Mouse (Mus musculus): Measurements from ENCODE around the gene Arntl.
"Not testable (repeated sequence)": the region's sequence is repeated elsewhere in the genome, so short reads cannot be mapped to it uniquely, and the experiment has no call there.

The Arntl gene

DNA sequence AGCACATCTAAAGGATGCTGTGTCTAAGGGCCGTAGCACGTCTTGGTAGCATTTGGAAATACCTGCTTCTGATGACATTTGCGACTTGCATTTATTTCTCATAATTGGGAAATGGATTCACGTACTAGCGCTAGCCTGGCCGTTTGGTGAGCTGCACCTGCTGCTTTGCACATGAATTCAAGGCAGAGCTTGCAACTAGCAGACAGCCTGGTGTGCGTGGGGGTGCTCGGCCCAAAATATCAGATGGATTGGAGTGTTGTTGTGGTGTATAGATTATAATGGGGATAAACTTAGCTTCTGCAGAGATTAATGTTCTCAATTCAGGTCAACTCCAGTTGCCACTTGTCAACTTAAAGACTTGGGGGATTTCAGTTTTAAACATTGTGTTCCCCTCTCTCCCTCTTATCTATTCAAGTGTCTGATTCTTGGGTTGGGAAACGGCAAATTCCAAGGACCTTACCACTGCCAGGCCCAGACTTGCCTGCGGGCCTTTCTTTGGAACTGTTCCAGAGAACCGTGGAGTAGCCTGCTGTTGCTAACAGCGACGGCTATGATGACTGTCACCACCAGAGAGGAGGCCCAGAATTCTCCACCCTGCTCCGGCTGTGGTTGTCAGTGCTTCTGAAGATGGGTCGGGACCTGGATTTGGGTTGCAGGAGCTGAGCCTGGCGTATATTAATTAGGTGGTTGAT, 42.0 kb downstream of the Arntl start:
- DNase-seq (ENCODE audit: inconsistent age in 2 of 2, low spot score in 1 of 2): peak; percentile 72 to 87

DNA sequence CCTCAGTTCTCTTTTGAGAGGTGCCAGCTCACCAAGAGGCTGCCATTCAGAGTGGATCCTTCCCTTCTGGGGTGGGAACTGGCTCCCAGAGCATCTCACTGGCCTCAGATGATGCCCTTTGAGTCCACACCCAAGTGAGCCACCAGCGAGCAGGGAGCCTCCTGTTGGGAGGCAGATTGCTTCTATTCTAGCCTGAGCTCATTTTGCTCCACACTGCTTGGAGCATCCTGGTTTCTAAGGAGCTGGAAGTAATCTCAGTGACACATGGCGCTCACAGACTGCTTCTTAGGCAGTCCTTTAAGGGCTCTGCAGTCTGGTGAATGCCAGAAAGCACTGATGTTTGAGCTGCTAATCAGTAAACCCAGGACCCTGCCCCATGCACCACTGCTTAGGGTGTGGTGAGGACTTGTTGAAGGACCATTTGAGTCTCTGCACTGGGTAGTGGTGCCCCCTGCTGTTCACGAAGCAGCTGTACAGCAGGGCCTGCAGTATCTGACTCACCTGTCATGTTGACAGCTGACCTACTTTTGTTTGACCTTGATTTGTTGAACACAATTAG, 43.2 kb downstream of the Arntl start:
- peak; percentile 50 to 67 for DNase-seq (ENCODE audit: inconsistent age in 2 of 2, low spot score in 1 of 2)

DNA sequence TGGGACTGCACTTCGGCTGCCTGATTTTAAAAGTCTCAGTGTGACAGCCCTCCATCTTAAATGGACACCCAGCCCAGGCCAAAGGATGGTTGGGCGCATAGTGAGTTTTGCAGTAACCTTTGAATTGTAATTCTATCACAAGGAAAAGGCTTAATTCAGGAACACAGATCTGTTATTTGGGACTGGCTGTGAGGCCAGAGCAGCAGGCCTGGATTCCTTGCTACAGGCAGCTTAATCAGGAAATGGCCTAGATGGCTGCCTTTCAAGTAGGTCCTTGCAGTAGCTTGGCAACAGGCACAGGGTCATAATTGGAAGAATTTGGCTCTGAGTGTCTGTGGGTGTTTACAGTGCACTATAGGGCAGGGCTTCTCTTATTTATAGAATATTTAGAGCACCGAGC, 43.7 kb downstream of the Arntl start:
- peak; percentile 52 to 86 for DNase-seq (ENCODE audit: inconsistent age in 2 of 2, low spot score in 1 of 2)

DNA sequence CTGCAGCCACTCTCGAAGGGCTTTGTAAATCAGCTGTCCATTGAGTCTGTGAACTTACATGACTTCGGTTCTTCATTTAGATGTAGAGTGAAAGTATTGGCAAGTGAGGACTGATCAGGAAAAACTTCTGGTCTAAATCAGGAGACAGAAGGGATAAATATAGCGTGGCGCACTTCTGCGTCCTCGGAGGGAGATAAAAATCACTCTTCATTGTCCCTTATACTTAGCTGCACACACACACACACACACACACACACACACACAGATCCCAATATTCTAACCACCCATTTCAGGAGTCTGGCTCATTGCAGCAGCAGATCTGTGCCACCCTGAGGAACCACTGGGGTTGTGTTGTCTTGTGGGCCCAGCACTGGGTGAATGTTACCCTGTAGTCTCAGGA, 44.3 kb downstream of the Arntl start:
- no peak for DNase-seq (ENCODE audit: inconsistent age in 2 of 2, low spot score in 1 of 2)

DNA sequence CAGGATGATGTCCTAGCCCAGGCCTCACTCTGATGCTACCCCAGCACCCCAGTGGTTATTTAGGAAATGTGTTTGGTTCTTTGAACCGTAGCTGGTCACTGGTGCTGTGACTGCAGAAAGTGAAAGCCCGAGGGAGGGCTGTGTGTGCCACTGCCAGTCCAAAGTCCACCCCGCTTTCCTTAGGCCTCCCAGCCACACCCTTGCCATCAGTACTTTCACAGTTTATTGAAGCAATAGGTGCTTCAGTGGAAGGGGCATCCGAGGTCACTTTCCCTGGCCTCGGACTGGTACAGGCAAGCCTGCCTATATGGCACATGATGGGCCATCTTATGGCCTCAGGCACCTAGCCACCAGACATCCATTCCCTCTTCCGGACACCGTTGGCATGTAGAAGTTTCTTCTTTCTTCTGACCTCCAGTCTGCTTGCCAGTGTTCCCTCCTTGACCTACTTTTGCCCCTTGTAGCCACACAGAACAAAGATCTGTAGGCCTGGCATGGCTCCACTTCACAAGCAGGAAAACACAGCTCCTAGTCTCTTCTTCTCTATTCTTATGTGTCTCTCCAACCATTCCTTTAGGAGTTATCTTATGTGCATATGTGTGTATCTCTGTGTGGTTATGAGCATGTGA, 46.6 kb downstream of the Arntl start:
- peak; percentile 51 to 74 for DNase-seq (ENCODE audit: inconsistent age in 2 of 2, low spot score in 1 of 2)

DNA sequence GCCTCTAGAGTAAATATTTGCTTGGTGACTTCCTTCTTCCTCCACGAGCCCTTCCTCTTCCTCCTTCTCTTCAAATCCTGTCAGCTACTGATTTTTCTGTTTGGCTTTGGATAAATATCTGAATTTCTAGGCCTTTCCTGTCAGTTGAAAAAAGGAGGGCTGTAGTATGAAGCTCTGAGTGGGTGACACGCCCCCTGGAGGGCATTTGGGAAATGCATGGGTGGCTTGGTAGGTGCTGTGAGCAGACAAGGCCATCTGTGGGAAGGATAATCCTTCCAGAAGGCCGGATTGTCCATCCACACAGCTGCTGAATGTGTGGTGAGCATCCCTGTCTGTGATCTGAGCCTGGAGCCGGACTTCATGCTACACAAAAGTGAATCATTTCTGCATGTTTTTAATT, 48.8 kb downstream of the Arntl start:
- peak; percentile 45 to 74 for DNase-seq (ENCODE audit: inconsistent age in 2 of 2, low spot score in 1 of 2)

DNA sequence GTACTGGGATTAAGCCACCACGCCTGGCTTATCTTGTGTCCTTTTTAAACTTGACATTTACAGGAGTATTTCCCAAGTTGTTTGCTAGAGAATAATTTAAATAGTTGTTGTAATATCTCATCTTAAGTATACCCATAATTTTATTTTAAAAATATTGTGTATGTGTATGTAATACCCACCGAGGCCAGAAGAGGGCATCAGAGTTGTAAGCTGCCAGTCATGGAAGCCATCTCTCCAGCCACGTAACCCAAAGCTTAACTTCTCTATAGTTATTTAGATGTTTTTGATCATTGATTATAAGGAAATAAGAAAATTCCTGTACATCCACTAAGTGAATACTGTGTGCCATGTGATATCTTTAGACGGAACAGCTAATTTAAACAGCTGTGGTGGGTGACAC, 51.2 kb downstream of the Arntl start:
- DNase-seq (ENCODE audit: inconsistent age in 2 of 2, low spot score in 1 of 2): peak in 1 of 2 experiments; percentile 65

DNA sequence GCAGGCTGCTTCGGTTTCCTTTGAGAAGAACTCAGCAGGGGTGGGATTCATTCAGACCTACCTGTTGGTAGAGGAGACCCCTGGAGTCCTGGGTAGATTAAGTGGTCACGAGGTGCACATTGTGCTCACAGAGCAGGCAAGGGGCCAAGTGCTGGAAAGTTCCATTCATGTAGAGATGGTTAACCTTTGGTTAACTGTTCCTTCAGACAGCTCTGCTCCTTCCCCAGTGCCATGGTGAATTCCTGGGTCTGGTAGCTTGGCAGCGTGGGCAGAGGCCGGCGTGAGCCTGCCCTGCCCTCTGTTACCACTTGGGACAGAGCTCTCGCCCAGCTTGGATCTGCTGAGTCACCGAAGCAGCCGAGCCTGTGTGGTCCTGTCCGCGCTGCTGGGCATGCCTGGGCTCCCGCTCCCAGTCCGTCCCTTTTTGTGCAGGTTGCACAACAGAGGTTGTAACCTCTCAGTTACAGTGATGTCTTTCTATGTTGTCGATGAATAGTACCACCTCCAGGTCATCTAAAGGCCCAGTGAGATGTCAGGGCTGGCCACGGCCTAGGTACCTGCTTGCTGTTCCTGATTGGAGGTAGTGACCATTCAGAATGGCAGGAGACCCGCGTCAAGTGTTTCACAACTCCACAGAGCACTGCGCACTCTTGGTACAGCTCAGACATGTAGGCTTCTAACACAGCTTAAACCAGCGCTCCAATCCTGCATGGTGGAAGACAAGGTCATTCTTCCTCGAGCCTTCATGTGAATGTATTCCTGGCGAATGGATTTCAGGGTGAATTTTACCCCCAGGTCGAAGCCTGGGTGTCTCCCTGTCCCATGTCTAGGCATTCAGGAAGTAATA, 53.3 kb downstream of the Arntl start:
- DNase-seq (ENCODE audit: inconsistent age in 2 of 2, low spot score in 1 of 2): peak; percentile 79 to 87

DNA sequence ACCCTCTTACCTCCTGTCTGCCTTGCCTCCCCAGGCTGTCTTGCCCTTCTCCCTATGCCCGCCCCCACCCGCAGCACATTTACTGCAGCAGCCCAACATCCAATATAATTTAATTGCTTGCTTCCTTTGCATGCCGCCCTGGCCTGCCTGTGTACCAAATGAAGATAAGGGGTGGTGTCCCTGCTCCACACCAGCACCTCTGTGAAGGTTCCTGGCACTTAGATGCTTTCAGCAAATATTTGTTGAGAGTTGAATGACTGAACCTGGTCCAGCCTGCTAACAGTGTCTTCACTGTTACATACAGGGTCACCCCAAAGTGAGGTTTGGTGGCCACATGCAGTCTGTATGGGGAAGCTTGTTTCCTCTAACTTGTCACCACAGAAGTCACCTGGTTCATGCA, 54.4 kb downstream of the Arntl start:
- no peak for DNase-seq (ENCODE audit: inconsistent age in 2 of 2, low spot score in 1 of 2)

DNA sequence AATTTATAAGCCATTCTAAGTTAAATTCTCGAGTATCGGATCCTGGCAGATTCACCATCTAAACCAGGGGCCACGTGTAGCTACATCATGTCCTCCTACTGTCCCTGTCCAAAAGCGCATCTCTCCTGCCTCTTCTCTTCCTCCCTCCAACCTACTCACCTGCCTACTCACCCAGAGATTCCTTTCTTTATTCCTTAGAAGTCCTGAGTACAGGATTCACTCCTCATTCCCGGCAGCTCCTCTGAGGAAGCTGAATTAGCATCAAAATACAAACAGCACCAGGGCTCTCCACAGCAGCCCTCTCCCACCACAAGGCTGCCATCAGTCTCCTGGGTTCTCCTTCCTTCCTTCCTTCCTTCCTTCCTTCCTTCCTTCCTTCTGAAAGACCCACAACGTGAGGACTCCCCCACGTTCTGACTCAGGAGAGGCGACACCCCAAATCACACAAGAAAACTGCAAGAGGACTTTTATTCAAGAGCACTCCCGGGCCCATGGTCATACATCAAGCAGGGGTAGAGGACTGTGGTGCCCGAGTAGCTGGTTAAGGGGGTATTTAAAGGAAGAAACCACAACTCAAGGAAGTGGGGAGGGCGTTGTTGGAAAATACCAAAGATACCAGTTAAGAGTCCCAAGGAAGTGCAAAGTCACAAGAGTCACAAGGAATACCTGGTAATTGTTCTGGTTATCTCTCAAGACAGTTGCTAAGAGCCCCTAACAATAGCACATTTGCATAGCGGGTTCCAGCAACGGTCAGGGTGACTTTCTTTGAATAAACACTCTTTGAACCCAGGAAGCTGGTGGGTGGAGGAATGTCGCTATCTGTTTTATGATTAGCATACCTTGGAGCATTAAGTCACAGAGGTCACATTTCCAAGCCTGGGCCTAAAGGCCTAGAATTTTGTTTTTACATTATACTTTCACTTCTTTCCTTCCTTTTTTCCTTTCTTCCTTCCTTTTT, 55.5 kb downstream of the Arntl start:
- DNase-seq (ENCODE audit: inconsistent age in 2 of 2, low spot score in 1 of 2): not testable (repeated sequence)

DNA sequence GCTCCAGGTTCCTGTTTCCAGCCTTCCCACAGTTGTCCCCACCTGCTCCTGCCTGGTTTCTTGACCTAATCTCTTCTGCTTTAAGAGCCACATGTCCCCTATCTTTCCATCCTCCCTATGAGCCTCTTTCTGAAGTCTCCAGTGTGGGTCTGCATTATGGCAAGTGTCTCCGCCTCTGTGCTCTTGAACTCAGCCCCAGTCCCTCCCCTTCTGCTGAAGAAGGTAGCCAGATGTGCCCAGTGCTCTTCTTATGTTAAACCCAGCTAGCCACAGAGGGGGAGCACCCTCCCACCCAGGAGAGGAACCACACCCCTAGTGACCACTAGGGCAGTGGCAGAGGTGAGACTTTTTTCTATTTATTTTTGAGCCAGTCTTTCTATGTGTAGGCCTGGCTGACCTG, 56.7 kb downstream of the Arntl start:
- DNase-seq (ENCODE audit: inconsistent age in 2 of 2, low spot score in 1 of 2): no peak

DNA sequence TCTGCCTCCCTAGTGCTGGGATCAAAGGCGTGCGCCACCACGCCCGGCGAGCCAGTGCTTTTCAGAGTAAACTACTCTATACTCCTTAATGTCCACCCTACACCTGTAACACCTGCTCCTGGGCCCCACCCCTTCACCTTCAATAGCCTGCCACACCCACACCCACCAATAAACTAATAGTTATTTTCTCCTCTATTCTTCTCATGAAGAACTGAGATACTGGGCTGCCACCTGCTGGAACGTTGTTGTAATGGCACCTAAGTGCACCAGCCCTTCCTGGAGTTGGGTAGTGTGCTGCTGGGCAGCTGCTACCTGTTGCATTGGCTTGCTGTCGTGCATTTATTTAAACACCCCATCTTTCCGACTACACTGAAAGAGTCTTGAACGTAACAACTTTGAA, 61.0 kb downstream of the Arntl start:
- DNase-seq (ENCODE audit: inconsistent age in 2 of 2, low spot score in 1 of 2): peak; percentile 65 to 90

DNA sequence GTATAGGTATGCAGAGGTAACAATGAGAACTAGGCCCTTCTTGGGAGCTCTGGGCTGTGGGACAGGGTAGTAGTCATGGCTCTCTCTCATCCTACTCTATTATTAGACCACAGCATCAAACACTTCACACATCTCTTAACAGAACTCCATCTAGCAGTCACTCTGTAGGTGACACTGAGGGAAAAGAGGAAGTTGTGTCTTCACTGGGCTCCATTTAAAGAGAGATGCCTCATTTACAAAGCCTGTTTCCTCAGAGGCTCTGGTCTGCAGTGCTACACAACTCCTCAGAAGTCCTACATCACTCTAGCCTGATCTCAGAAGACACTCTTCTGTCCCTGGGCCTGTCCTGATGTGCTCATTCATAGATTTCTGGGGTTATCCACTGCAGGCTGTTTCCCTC, 61.8 kb downstream of the Arntl start:
- DNase-seq (ENCODE audit: inconsistent age in 2 of 2, low spot score in 1 of 2): no peak

DNA sequence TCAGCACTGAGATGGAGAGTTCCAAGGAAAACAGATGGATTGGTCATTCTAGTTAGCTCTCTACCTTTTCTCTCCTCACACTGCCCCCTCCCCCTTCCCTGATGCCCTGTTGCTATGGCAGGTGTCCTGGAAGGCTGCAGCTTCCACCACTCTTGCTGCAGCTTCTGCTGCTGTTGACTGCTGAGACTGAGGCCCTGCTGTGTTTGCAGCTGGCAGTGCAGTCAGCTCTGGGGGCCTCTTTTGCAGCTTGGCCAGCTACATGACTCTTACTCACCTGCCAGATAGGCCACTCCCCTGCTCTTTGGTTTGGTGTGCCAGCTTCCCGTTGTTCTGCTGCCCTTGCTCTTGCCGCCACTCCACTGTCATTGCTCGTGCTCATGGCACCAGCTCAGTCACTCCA, 62.7 kb downstream of the Arntl start:
- DNase-seq (ENCODE audit: inconsistent age in 2 of 2, low spot score in 1 of 2): no peak

DNA sequence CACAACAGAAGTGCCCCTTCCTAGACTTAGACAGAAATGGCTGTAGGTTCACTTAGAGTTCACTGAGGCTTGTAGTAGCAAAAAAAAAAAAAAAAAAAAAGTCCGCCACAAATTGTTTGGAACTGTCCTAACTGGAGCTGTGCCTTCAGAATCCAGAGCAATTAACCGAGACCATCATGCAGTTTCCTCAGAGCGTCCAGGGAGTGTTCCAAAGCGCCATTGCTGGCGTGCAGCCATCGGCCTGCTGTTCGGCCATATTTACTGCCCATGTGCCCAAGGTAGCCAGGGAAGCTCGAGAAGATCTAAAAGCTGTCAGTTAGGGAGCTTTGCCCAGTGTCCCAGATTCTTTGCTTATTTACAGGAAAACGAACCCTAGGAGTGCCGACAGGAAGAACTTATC, 63.3 kb downstream of the Arntl start:
- no peak for DNase-seq (ENCODE audit: inconsistent age in 2 of 2, low spot score in 1 of 2)

DNA sequence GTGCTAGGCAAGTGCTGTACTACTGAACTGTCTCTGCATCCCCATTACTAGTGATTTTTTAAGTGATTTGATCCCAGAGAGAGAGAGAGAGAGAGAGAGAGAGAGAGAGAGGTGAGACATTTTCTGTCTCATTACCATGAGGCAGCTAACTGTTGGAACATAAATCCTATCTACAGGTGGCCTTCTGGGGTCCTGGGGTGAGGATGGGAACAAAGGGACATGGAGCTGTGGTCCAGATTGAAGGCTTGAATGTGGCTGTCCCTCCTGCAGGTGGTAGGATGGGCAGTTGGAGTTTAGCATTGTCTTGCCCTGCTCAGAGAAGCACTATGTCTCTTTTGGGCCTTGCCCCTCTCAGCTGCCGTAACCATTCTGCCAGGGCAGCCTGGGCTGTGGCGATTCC, 63.7 kb downstream of the Arntl start:
- DNase-seq (ENCODE audit: inconsistent age in 2 of 2, low spot score in 1 of 2): no peak

DNA sequence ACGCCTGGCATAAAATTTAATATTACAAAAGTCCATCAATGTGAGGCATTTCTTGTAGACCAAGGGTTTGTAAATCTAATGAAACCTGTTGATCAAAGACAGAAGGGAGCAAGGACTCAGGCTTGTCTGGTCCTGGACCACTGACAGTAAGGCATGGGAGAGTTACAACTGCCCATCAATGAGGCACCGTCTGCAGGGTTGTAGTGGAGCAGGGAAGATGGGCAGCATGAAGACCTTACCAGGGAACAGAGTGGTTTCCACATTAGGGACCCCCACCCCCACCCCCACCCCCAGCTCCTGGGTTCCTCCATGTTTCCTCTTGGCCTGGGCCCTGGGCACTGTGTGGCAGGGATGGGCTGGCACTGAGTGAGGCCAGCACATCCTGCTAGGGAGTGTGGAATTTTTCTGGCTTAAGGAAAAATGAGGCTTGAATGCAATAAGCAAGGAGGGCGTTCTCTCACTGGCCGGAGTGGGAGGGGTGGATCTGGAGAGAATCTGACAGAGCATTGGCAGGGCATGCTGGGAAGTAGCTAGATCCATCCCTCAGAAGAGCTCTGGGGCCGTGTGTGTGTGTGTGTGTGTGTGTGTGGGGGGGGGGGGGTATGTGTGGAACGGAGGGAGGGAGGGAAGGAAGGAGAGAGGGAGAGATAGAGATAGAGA, 65.2 kb downstream of the Arntl start:
- DNase-seq (ENCODE audit: inconsistent age in 2 of 2, low spot score in 1 of 2): no peak

DNA sequence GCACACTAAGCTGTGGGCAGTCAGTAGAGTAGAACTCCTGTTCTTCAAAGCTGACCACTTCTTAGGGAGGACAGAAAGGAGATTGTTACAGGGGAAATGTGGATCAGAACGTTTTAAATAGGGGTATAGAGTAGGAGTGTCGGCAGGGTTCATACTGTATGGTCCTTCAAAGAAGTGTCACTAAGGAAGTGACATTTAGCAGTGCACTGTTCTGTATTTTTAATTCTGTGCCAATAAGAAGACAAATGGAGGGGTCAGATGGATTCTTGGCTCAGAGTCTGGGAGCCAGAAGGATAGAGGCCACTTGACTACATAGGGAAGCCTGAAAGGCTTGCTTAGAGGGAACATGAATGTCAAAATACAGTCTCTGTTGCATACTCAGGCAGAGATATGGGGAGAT, 70.0 kb downstream of the Arntl start:
- DNase-seq (ENCODE audit: inconsistent age in 2 of 2, low spot score in 1 of 2): peak in 1 of 2 experiments; percentile 68

DNA sequence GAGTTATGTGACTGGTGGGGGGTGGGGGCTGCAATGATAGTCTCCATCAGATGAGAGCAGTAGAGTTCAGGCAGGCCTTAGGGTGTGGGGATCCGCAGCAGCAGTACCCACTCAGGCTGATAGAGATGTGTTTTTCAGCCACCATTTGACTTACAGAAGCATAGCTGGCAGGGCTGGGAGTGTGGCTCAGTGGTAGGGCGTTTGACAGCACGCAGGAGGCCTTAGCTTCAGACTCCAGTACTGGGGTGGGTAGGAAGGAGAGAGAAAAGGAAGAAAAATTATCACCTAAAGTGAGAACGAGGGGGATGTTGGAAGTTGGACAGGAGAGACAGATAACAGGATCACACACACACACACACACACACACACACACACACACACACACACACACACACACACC, 71.2 kb downstream of the Arntl start:
- DNase-seq (ENCODE audit: inconsistent age in 2 of 2, low spot score in 1 of 2): no peak

DNA sequence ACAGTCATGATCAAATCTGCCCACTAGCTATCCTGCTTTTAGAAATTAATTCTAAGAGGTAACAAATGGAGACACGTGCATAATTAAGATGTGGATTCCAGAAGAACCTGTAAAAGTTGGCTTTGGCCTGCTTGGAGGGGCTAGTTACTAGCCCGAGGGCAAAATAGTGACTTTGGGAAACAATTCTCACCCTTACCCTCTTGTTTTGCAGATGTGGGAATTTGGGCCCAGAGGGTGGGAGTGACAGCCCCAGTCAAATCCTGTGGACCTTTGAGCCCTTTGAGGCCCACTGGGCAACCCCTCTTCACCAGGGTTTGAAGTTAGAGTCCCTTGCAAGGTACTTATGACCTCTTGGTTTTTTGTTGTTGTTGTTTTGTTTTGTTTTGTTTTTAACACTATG, 72.0 kb downstream of the Arntl start:
- no peak for DNase-seq (ENCODE audit: inconsistent age in 2 of 2, low spot score in 1 of 2)
